Mouse (Mus musculus) gastrocnemius, postnatal 14 days (tissue): ENCODE data around the gene BC016579. TPM values are rescaled to one million over a fixed set of nuclear protein-coding genes. Genes with fewer than 3 reads are reported as not detected.

Experiments
- DNase-seq: peaks from one replicate; pipeline ENCODE4 v3.0.0; 2021; ENCODE audit warnings: mixed read lengths
- intact Hi-C: fragments of 180-260 bp; cut with DNase I; formaldehyde crosslinking; loops from one replicate; pipeline ENCODE4 v1.15.1; 2025; ENCODE audit warnings: low total_unique reads
- total RNA-seq, 2 experiments: library from RNA; stranded (reverse); gene quantifications; 2 replicates each; pipeline ENCODE4 v1.2.3; 2021

BC016579 gene
- total RNA-seq, 2 experiments from 2014 or later: not detected

DNA sequence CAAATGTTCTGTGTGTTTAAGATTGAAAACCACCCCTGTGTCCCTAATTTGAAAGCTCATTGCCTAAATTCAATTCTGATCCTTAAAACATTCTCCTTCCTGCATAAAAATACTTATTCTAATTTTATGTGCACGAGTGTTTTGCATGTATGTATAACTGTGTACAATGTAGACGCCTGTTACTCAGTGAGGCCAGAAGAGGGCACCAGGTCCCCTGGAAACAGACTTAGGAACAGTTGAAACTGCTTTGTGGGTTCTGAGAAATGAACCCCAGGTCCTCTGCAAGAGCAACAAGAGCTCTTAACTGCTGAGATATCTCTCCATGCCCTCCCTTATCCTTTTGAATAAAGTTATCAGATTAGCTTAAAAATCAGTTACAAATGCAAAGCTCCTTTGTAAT lies 71.4 kb downstream of the BC016579 start:
- intact Hi-C loops: no loop called here
- no peak for DNase-seq

DNA sequence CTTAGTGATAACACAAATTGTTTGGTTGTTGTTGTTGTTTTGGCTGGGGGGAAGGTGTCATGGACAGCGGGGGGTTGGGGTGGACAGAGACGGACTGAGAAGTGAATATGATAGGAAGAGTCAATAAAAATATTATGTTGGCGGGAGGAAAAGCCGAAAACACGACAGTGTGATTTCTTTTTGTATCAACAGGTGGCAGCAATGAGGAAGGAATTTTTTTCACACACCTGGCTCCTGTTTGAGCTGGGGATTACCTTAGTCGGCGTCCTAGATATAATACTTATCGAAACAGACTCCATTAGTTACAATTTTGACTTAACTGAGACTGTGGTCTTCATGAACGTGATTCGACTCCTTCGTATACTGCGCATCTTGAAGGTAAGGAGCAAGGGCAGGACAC lies 74.0 kb downstream of the BC016579 start:
- intact Hi-C loops: no loop called here
- no peak for DNase-seq

Other genes starting within 250 kb of the BC016579 start
- 10 to 100 TPM; 31.6 to 41.3 TPM for gene Cd200, start 245.0 kb downstream of the BC016579 start, total RNA-seq
- not detected for gene Gm609, start 161.1 kb downstream of the BC016579 start, total RNA-seq
- gene Gm17783, start 122.0 kb downstream of the BC016579 start, total RNA-seq: not detected
- not detected for gene Slc9c1, start 118.8 kb downstream of the BC016579 start, total RNA-seq
- under 1 TPM; 0.11 to 0.14 TPM for gene Gcsam, start 43.7 kb downstream of the BC016579 start, total RNA-seq
- gene Tmprss7, start 39.6 kb upstream of the BC016579 start, total RNA-seq: not detected
- gene Tagln3, start 70.5 kb upstream of the BC016579 start, total RNA-seq: under 1 TPM; 0.35 to 0.49 TPM
- gene Abhd10, start 88.9 kb upstream of the BC016579 start, total RNA-seq: 1 to 10 TPM; 8.0 to 9.4 TPM